Mouse (Mus musculus): Measurements from ENCODE around the gene Pitpnb.

DNA sequence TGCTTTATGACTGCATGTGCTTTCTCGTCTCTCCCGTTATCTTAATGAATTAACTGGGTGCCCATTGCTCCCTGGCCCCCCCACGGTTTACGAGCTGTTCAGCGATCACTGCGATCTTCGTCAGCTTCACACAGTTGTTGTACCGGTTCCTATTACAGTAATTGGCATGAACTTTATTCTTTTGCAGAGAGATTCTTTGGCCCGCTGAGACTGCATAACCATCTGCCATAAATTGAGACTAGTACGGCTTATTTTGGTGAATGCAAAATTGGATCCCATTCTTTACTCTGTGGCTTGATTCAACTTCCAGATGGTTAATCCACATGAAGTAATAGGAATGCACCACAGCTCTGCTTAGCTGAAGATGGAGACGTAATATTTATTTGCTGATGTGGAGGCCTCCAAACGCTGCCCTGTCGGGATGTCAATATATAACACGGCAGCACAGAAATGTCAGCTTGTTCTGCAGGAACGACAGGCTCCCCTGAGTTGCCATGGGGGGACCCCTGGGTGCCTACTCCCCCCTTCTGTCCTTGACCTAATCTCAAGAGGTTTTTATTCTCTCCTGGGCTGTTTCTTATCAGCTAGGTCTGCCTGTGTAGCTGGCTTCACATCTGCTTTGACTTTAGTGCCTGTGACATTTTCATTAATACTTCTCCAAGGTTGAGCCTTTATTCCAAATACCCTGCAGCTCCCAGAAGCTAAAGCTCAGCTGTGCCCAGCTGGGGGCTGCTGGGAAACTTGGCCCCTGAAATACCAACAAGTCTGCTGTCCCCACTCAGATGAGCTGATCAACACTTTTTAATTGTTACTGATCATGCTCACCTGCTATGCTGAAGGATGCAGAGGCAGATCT is 63.9 kb downstream of the Pitpnb start:
- TF ChIP-seq GATA1 (IDR thresholded peaks at IDR 0.05; ENCODE audit: low read length): no peak
- no peak for TF ChIP-seq TAL1 (IDR thresholded peaks at IDR 0.05; ENCODE audit: low read length)

Data from erythroblast, embryonic 14.5 days (primary cell).